Mouse (Mus musculus) stomach, postnatal 0 days (tissue): ENCODE data around the gene Ube2g1.

Experiments
- CTCF ChIP-seq: IDR thresholded peaks from 2 replicates; pipeline ENCODE4 v1.5.1; 2016; ENCODE audit warnings: antibody characterized with exemption, low read depth, mild to moderate bottlenecking, moderate library complexity
- EP300 ChIP-seq: optimal IDR thresholded peaks from 2 replicates; pipeline ENCODE3; 2016; ENCODE audit warnings: antibody characterized with exemption

DNA sequence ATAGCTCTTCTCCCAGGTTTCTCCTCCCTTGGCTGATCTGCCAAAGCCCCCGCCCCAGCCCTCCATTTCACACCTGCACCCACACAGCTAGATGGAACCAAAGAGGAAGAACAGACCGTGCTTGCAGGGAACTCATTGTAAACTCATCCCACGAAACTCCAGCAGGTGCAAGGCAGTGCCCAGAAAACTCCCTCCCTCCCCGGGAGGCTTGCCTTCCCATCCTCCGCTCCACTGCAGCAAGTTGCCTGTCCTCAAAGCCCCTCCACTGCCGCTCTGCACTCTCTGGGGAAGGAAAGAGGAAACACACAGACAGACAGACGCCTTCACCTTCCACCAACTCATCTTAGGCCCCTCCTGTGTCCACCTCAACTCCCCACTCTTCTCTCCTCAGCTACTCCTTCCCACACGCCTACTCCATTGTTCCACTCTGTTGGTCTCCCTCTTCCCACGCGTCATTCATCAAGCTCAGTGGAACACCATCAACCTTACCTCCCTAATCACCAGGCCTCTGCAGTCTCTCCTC, 40.2 kb upstream of the Ube2g1 start:
- no peak for TF ChIP-seq EP300
- TF ChIP-seq CTCF: no peak
